Mouse (Mus musculus): ENCODE results near the gene Shkbp1.

DNA sequence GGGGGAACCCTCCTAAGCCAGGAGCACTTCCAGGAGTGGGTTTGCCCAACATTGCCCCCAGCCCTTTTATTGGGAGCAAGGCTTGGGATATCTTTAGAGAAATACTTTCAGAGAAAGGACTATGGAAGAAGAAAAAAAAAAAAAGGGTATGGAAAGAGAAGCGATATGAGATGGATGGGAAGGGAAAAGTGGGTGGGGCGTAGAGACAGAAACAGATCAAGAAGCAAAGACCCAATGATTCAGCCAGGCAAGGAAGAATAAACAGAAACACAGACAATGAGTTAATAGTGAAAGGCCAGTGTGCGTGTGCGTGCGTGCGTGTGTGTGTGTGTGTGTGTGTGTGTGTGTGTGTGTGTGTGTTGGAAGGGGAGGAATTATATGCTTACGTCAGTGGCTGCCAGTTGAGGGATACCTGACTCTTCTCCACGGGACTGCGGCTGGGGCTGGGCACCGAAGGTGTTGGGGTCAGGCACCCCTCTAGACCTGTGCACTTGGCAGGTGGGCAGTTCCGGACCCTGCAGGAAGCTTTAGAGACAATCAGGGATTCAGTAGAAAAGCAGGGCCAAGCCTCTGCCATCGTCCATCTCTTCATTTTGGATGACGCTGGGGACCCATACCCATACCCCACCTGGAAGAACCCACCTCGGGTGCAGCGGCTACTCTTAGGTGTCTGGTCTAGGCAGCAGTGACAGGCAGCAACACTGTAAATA lies 20.7 kb downstream of the Shkbp1 start:
- TF ChIP-seq EP300 (IDR thresholded peaks at IDR 0.05; ENCODE audit: low read depth) = no peak
- no peak for TF ChIP-seq CTCF (IDR thresholded peaks at IDR 0.05; ENCODE audit: low read depth)
